In the genomic region with DNA sequence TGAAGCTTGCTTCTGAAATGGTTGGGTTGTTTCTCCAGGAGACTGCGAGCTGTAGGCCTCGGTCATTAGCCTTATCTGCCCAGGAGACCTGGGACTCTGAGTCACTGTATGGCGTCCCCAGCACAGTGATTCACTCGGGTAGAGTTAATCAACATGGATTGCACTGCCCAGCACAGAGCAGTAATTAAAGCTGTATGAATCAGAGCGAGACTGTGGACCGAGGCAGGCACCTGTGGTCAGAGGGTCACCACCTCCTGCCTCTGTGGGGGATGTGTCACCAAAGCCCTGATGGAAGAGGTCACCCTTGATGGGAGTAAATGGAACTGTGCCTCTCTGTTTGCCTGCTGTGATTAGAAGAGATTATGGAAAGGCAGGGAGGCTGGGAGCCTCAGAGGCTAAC, we compare ENCODE assay signal across 24 mouse cellular contexts.
A peak's percentile ranks its signal among the peaks of the same experiment; 100 is the strongest.
DNase-seq lines count a peak whose midpoint lies in the region; ATAC-seq and TF ChIP-seq lines count a peak whose summit lies in the region.
"Had no signal": no experiment of that assay in that cellular context is flagged by ENCODE, and none has a peak within 500 bp of the region (broad histone marks: within the 10 kb centered on the region; RNA-seq: fewer than 3 reads in every experiment).

No protein-coding gene starts in this region.

- no peak overlapping the region for H3K9ac ChIP-seq in kidney, embryonic 16.5 days (replicated peaks; ENCODE audit: low read length)
- H3K9ac ChIP-seq: forebrain, postnatal 0 days; liver, embryonic 14.5 days; lung, embryonic 15.5 days; midbrain, embryonic 12.5 days; neural tube, embryonic 12.5 days had no signal

- peak; percentile 76; the same call in 1 of the 2 replicates for ATAC-seq in kidney, embryonic 16.5 days (ENCODE audit: low FRiP score, low TSS enrichment)
- ATAC-seq: activated CD4-positive, CD25-positive, alpha-beta regulatory T cell, adult 4 months; forebrain, postnatal 0 days had no signal

- peaks cover 14% of the 10 kb centered on the region; the same call in 1 of the 2 replicates for H3K4me1 ChIP-seq in kidney, embryonic 16.5 days (ENCODE audit: insufficient read depth, low read length)
- H3K4me1 ChIP-seq in olfactory bulb, adult 2 months (ENCODE audit: control insufficient read depth, insufficient read depth, low read length): peaks cover 16% of the 10 kb centered on the region
- H3K4me1 ChIP-seq: lung, embryonic 15.5 days; midbrain, embryonic 12.5 days had no signal

- no peak for TF ChIP-seq CTCF in C2C12 (IDR thresholded peaks at IDR 0.05; ENCODE audit: control insufficient read depth, insufficient read depth, insufficient read length)
- TF ChIP-seq CTCF in olfactory bulb, adult 2 months (IDR thresholded peaks at IDR 0.05; ENCODE audit: insufficient read depth, low read depth, low read length): no peak

- no peak overlapping the region for H3K4me2 ChIP-seq in kidney, embryonic 16.5 days (replicated peaks; ENCODE audit: low read depth, low read length)
- H3K4me2 ChIP-seq: heart, embryonic 11.5 days; lung, embryonic 15.5 days; midbrain, embryonic 12.5 days; neural tube, embryonic 12.5 days had no signal

- H3K4me3 ChIP-seq in kidney, embryonic 16.5 days (ENCODE audit: low read length): no peak overlapping the region
- no peak overlapping the region for H3K4me3 ChIP-seq in C2C12 (ENCODE audit: insufficient read depth, poor library complexity, severe bottlenecking)
- no peak overlapping the region for H3K4me3 ChIP-seq in olfactory bulb, adult 2 months (ENCODE audit: insufficient read depth, low read depth, low read length)
- H3K4me3 ChIP-seq: forebrain, embryonic 10.5 days; lung, embryonic 15.5 days; midbrain, embryonic 12.5 days; neural tube, embryonic 12.5 days had no signal

- no peak for TF ChIP-seq POLR2A in olfactory bulb, adult 2 months (IDR thresholded peaks at IDR 0.05; ENCODE audit: insufficient read depth, low read depth, low read length)

- H3K79me3 ChIP-seq in C2C12 (ENCODE audit: low read depth): peaks cover 45% of the 10 kb centered on the region

- H3K79me2 ChIP-seq in C2C12 (ENCODE audit: control insufficient read depth, insufficient read depth): peaks cover 77% of the 10 kb centered on the region

- no peaks in the 10 kb centered on the region for H3K9me3 ChIP-seq in kidney, embryonic 16.5 days (ENCODE audit: low read length)
- H3K9me3 ChIP-seq: forebrain, embryonic 10.5 days; lung, embryonic 15.5 days; midbrain, embryonic 12.5 days; neural tube, embryonic 12.5 days had no signal

- WGBS in kidney, embryonic 16.5 days: 43% methylated on average over 6 of the region's 6 CpGs
- 36% methylated on average over 6 of the region's 6 CpGs for WGBS in olfactory bulb, adult 2 months

- DNase-seq in kidney, postnatal 14 days: no peak
- DNase-seq in adrenal gland, postnatal 14 days: peak; percentile 42
- DNase-seq in frontal cortex, postnatal 25 days (ENCODE audit: low spot score in 2 of 2): no peak
- no peak for DNase-seq in cerebellum, postnatal 25 days
- DNase-seq: B cell, adult 2 months; cerebellum, adult 11-12 months; cerebellum, postnatal 14 days; embryo, embryonic 11 days; forebrain, postnatal 0 days; heart, postnatal 10 days; kidney, adult 2 months; right cerebral cortex, postnatal 25 days; thymus, postnatal 14 days had no signal

- no peaks in the 10 kb centered on the region for H3K36me3 ChIP-seq in kidney, embryonic 16.5 days (ENCODE audit: insufficient read depth, low read length)
- H3K36me3 ChIP-seq in C2C12 (ENCODE audit: control insufficient read depth, insufficient read depth): no peaks in the 10 kb centered on the region
- H3K36me3 ChIP-seq: lung, embryonic 15.5 days; midbrain, embryonic 12.5 days; neural tube, embryonic 12.5 days had no signal

- peak overlapping the region; percentile 55 for H3ac ChIP-seq in C2C12 (ENCODE audit: control insufficient read depth, insufficient read length, low read depth)

- no peaks in the 10 kb centered on the region for H3K27me3 ChIP-seq in kidney, embryonic 16.5 days (ENCODE audit: insufficient read depth, low read length)
- H3K27me3 ChIP-seq in C2C12 (ENCODE audit: control insufficient read depth, insufficient read depth, insufficient read length): no peaks in the 10 kb centered on the region
- H3K27me3 ChIP-seq: lung, embryonic 15.5 days; midbrain, embryonic 12.5 days; neural tube, embryonic 12.5 days had no signal

- H3K27ac ChIP-seq in kidney, embryonic 16.5 days (ENCODE audit: low read length): no peak overlapping the region
- 0 out of 2 replicates have a peak overlapping the region, but pooled peaks have one; percentile 14 for H3K27ac ChIP-seq in olfactory bulb, adult 2 months (ENCODE audit: insufficient read depth, low read depth, low read length)
- H3K27ac ChIP-seq: forebrain, embryonic 10.5 days; liver, embryonic 14.5 days; lung, embryonic 15.5 days; macrophage; midbrain, embryonic 12.5 days; neural tube, embryonic 12.5 days had no signal

TF ChIP-seq in C2C12, 6 proteins besides CTCF, POLR2A, EP300 and RAD21:
- TF ChIP-seq FOSL1 (IDR thresholded peaks at IDR 0.05; ENCODE audit: insufficient read depth, low read length, poor library complexity, severe bottlenecking) (peak; percentile 99), MYOD1 (IDR thresholded peaks at IDR 0.05; ENCODE audit: control insufficient read depth, insufficient read length, low read depth) (peak; percentile 93), MAX (IDR thresholded peaks at IDR 0.05) (peak; percentile 68), USF1 (IDR thresholded peaks at IDR 0.05; ENCODE audit: low read depth) (no peak), MYOG (IDR thresholded peaks at IDR 0.05; ENCODE audit: control insufficient read depth, extremely low read depth, insufficient read length) (no peak), CEBPB (IDR thresholded peaks at IDR 0.05; ENCODE audit: low read depth) (peak; percentile 68)
